Mouse (Mus musculus) bone marrow, adult 2 months (tissue): ENCODE data around the gene Usp45.

ENCODE experiments used
- CTCF ChIP-seq: fragments of 200-500 bp; IDR thresholded peaks from 2 replicates; pipeline ENCODE4 v1.5.1; 2011; ENCODE audit warnings: low read length, control low read depth; ENCODE audit not compliant: control insufficient read depth, insufficient read depth
- POLR2A ChIP-seq: fragments of 200-500 bp; IDR thresholded peaks from 2 replicates; pipeline ENCODE4 v1.6.1; 2011; ENCODE audit warnings: low read depth, mild to moderate bottlenecking, control low read depth, low read length, borderline replicate concordance; ENCODE audit not compliant: control insufficient read depth

DNA sequence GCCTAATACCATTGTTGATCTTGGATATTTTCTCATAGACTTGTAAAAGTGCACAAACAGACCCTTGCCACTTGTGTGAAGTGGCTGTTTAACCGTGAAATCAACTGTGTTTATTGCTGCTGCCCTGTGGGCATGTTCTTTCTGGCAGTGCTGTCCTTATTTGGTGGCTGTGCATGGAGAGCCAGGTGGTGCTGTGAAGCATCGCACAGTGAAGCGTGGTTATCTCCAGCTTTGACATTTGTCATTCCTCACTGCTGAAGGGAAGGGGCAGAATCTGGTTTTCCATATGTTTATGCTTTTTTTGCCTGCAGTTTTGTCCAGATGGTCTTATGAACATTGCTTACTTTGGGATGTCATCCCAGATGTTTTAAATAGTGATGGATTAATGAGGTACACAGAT is 26.7 kb downstream of the Usp45 start:
- TF ChIP-seq CTCF, result no peak
- no peak for TF ChIP-seq POLR2A
